Comparison of ENCODE assay signal across 8 mouse cellular contexts in the genomic region with DNA sequence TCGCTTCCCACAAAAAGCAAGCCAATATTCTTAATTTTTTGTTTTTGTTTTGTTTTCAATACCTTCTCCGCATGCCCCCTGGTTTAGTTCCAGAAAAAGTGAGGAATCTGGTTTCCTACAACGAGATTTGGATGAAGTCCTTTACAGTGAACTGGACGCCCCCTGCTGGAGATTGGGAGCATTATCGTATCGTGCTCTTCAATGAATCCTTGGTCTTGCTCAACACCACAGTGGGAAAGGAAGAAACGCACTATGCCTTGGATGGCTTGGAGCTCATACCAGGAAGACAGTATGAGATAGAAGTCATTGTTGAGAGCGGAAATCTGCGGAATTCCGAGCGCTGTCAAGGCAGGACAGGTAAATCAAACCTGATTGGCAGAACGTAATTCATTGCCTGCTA. TPM values are rescaled to one million over a fixed set of nuclear protein-coding genes. Genes with fewer than 3 reads are reported as not detected.
DNase-seq lines count a peak whose midpoint lies in the region; ATAC-seq and TF ChIP-seq lines count a peak whose summit lies in the region.

No protein-coding gene starts in this region.

- H3K27me3 ChIP-seq in MEL (ENCODE audit: control insufficient read depth in 1 of 2, insufficient read depth in 2 of 2, low read length in 2 of 2): no peaks in the 10 kb centered on the region
- no peaks in the 10 kb centered on the region for H3K27me3 ChIP-seq in embryonic facial prominence, embryonic 15.5 days
- no peaks in the 10 kb centered on the region for H3K27me3 ChIP-seq in heart, embryonic 16.5 days (ENCODE audit: control insufficient read depth, insufficient read depth, low read length)
- H3K27me3 ChIP-seq in liver, postnatal 0 days (ENCODE audit: insufficient read depth, low read length): no peaks in the 10 kb centered on the region

- H3K27ac ChIP-seq in MEL (ENCODE audit: control insufficient read depth, low read depth, low read length): no peak overlapping the region
- no peak overlapping the region for H3K27ac ChIP-seq in embryonic facial prominence, embryonic 15.5 days (replicated peaks)
- H3K27ac ChIP-seq in heart, embryonic 16.5 days (ENCODE audit: low read length): no peak overlapping the region
- no peak overlapping the region for H3K27ac ChIP-seq in liver, postnatal 0 days (ENCODE audit: low read depth)

- H3K36me3 ChIP-seq in MEL (ENCODE audit: control insufficient read depth in 1 of 2, insufficient read depth in 2 of 2, low read length in 2 of 2): no peaks in the 10 kb centered on the region
- H3K36me3 ChIP-seq in embryonic facial prominence, embryonic 15.5 days: no peaks in the 10 kb centered on the region
- no peaks in the 10 kb centered on the region for H3K36me3 ChIP-seq in heart, embryonic 16.5 days (ENCODE audit: control insufficient read depth, insufficient read depth)
- H3K36me3 ChIP-seq in liver, postnatal 0 days (replicated peaks; ENCODE audit: insufficient read depth, low read length): no peaks in the 10 kb centered on the region

- H3K4me1 ChIP-seq in MEL (ENCODE audit: control insufficient read depth in 1 of 2, insufficient read depth in 2 of 2, low read length in 2 of 2): no peaks in the 10 kb centered on the region
- no peaks in the 10 kb centered on the region for H3K4me1 ChIP-seq in embryonic facial prominence, embryonic 15.5 days
- H3K4me1 ChIP-seq in heart, embryonic 16.5 days (ENCODE audit: control insufficient read depth, insufficient read depth, low read length): no peaks in the 10 kb centered on the region
- no peaks in the 10 kb centered on the region for H3K4me1 ChIP-seq in liver, postnatal 0 days (ENCODE audit: insufficient read depth)

- no peaks in the 10 kb centered on the region for H3K9me3 ChIP-seq in MEL (replicated peaks; ENCODE audit: insufficient read depth, low read length)
- no peaks in the 10 kb centered on the region for H3K9me3 ChIP-seq in embryonic facial prominence, embryonic 15.5 days (replicated peaks)
- H3K9me3 ChIP-seq in heart, embryonic 16.5 days (replicated peaks; ENCODE audit: control insufficient read depth, low read length): no peaks in the 10 kb centered on the region
- no peaks in the 10 kb centered on the region for H3K9me3 ChIP-seq in liver, postnatal 0 days (ENCODE audit: low read length)

- DNase-seq in MEL (ENCODE audit: low read depth, low spot score): peak; percentile 43
- peak; percentile 93 for DNase-seq in brain, adult 2 months (ENCODE audit: low read depth, low spot score)
- peak; percentile 86 to 89 for DNase-seq in kidney, postnatal 4 days
- peak; percentile 71 for DNase-seq in liver, postnatal 0 days
- DNase-seq in retina, postnatal 1 day: peak; percentile 84

- TF ChIP-seq EP300 in MEL (IDR thresholded peaks at IDR 0.05; ENCODE audit: low read depth in 1 of 2, low read length in 2 of 2): no peak
- TF ChIP-seq EP300 in liver, postnatal 0 days (IDR thresholded peaks at IDR 0.05; ENCODE audit: low read depth): no peak

- no peak overlapping the region for H3K4me3 ChIP-seq in MEL (ENCODE audit: control insufficient read depth in 1 of 2, insufficient read depth in 1 of 2, low read depth in 2 of 2, low read length in 2 of 2)
- H3K4me3 ChIP-seq in embryonic facial prominence, embryonic 15.5 days (replicated peaks): peak overlapping the region; percentile 21
- H3K4me3 ChIP-seq in heart, embryonic 16.5 days (ENCODE audit: low read length): no peak overlapping the region
- H3K4me3 ChIP-seq in liver, postnatal 0 days (ENCODE audit: low read depth, low read length): no peak overlapping the region

- no peak for ATAC-seq in embryonic facial prominence, embryonic 15.5 days (ENCODE audit: insufficient number of reproducible peaks, low FRiP score, low TSS enrichment, low read depth)
- ATAC-seq in heart, embryonic 16.5 days (replicated peaks; ENCODE audit: extremely low read depth, insufficient read depth, low FRiP score): 0 out of 2 replicates have a peak, but pooled peaks have one; percentile 45
- 0 out of 2 replicates have a peak, but pooled peaks have one; percentile 44 for ATAC-seq in liver, postnatal 0 days
- ATAC-seq in erythroblast, adult 5-6 weeks (replicated peaks; ENCODE audit: low FRiP score, poor library complexity, severe bottlenecking): no peak

- peak overlapping the region; percentile 41 for H3K4me2 ChIP-seq in embryonic facial prominence, embryonic 15.5 days (replicated peaks)
- H3K4me2 ChIP-seq in heart, embryonic 16.5 days (ENCODE audit: low read depth, low read length): peak overlapping the region; percentile 28; the same call in 1 of the 2 replicates
- no peak overlapping the region for H3K4me2 ChIP-seq in liver, postnatal 0 days (ENCODE audit: low read depth, low read length)

- WGBS in embryonic facial prominence, embryonic 15.5 days: 19% methylated on average over 12 of the region's 12 CpGs
- WGBS in heart, embryonic 16.5 days: 16% methylated on average over 12 of the region's 12 CpGs
- WGBS in liver, postnatal 0 days (ENCODE audit: insufficient replicate concordance): 20% methylated on average over 12 of the region's 12 CpGs

- TF ChIP-seq CTCF in MEL (IDR thresholded peaks at IDR 0.05 in 2 of 3, conservative IDR thresholded peaks at IDR 0.05 in 1 of 3; ENCODE audit: control insufficient read depth in 1 of 3, insufficient read depth in 1 of 3, low read depth in 2 of 3, low read length in 3 of 3, poor library complexity in 1 of 3, severe bottlenecking in 1 of 3): peak; percentile 49 to 53 (median 49)
- peak; percentile 88 for TF ChIP-seq CTCF in liver, postnatal 0 days (IDR thresholded peaks at IDR 0.05; ENCODE audit: low read depth)

- TF ChIP-seq RAD21 in MEL (IDR thresholded peaks at IDR 0.05; ENCODE audit: low read depth, low read length): peak; percentile 19

- H3K9ac ChIP-seq in MEL (ENCODE audit: control insufficient read depth, low read depth, low read length, poor library complexity, severe bottlenecking): no peak overlapping the region
- H3K9ac ChIP-seq in embryonic facial prominence, embryonic 15.5 days: no peak overlapping the region
- no peak overlapping the region for H3K9ac ChIP-seq in heart, embryonic 16.5 days (ENCODE audit: low read length)
- no peak overlapping the region for H3K9ac ChIP-seq in liver, postnatal 0 days (replicated peaks)

- TF ChIP-seq POLR2A in MEL (IDR thresholded peaks at IDR 0.05; ENCODE audit: control insufficient read depth in 1 of 2, insufficient read depth in 1 of 2, low read depth in 1 of 2, low read length in 2 of 2, poor library complexity in 1 of 2): no peak

- no peaks in the 10 kb centered on the region for H3K79me2 ChIP-seq in MEL (ENCODE audit: control insufficient read depth, insufficient read depth, low read length, poor library complexity)

TF ChIP-seq in MEL, 35 proteins besides CTCF, POLR2A, EP300 and RAD21:
- TF ChIP-seq BHLHE40 (IDR thresholded peaks at IDR 0.05; ENCODE audit: borderline replicate concordance, low read depth, low read length) (no peak), SMC3 (IDR thresholded peaks at IDR 0.05; ENCODE audit: low read depth, low read length) (peak; percentile 48), ZNF384 (IDR thresholded peaks at IDR 0.05; ENCODE audit: low read depth, low read length) (no peak)
TF ChIP-seq in MEL: peak in this region for 1.

RNA-seq across cellular contexts. Expression of a gene that starts 43.9 kb away (rescaled TPM):
- total RNA-seq in MEL (2012; rRNA removed): not detected in 2 replicates
- not detected for polyA plus RNA-seq in MEL (2012; ENCODE audit: insufficient read depth in 1 of 2, insufficient read length in 2 of 2, low read depth in 1 of 2, low replicate concordance in 2 of 2, missing spikeins in 1 of 2)
- 2.9 and 3.7 TPM in 2 replicates for polyA plus RNA-seq in embryonic facial prominence, embryonic 15.5 days (2015; fragmentation: Nextera tagmentation; extraction: Ambion mirVana)
- 5.4 and 8.2 TPM in 2 replicates for polyA plus RNA-seq in heart, embryonic 16.5 days (2015; fragmentation: Nextera tagmentation; extraction: Ambion mirVana)
- 2.5 and 3.1 TPM in 2 replicates for polyA plus RNA-seq in liver, postnatal 0 days (2015; fragmentation: Nextera tagmentation; extraction: Ambion mirVana)
- total RNA-seq in erythroblast, adult 5-6 weeks (2015; ENCODE audit: low replicate concordance): not detected in 2 replicates
- not detected in 2 replicates for total RNA-seq in erythroblast, adult 5-6 weeks (2017; ENCODE audit: low replicate concordance)

Comparison
In these comparisons a context has a peak if more than half of its experiments do, and no peak if none do; other contexts are left out.
1. DNase-seq: peak in every context shown above with its lines; median percentile 93 in brain, adult 2 months; 88 in kidney, postnatal 4 days; 84 in retina, postnatal 1 day; 71 in liver, postnatal 0 days; 43 in MEL.
2. ATAC-seq: peak in heart, embryonic 16.5 days (single experiment) and liver, postnatal 0 days (single experiment); none in embryonic facial prominence, embryonic 15.5 days (single experiment) and erythroblast, adult 5-6 weeks (single experiment).